Mouse (Mus musculus) left cerebral cortex, postnatal 10 days (tissue): Measurements from ENCODE around the gene Ruvbl2. TPM values are rescaled to one million over a fixed set of nuclear protein-coding genes. Genes with fewer than 3 reads are reported as not detected.
A peak's percentile ranks its signal among the peaks of the same experiment; 100 is the strongest.

Experiments used
- DNase-seq, 2 experiments: peaks; one replicate each; pipeline ENCODE4 v3.0.0; 2021 to 2022; ENCODE audit warnings: low spot score in 2 of 2, mixed read lengths in 1 of 2; ENCODE audit errors: extremely low spot score in 1 of 2
- intact Hi-C: fragments of 180-260 bp; cut with DNase I; formaldehyde crosslinking; loops from one replicate; pipeline ENCODE4 v1.15.1; 2025
- total RNA-seq, 2 experiments: library from RNA; stranded (reverse); gene quantifications; 2 replicates each; pipeline ENCODE4 v1.2.3; 2021

Ruvbl2 gene
- total RNA-seq, 2 experiments from 2014 or later: 31.3 to 41.1 TPM

DNA sequence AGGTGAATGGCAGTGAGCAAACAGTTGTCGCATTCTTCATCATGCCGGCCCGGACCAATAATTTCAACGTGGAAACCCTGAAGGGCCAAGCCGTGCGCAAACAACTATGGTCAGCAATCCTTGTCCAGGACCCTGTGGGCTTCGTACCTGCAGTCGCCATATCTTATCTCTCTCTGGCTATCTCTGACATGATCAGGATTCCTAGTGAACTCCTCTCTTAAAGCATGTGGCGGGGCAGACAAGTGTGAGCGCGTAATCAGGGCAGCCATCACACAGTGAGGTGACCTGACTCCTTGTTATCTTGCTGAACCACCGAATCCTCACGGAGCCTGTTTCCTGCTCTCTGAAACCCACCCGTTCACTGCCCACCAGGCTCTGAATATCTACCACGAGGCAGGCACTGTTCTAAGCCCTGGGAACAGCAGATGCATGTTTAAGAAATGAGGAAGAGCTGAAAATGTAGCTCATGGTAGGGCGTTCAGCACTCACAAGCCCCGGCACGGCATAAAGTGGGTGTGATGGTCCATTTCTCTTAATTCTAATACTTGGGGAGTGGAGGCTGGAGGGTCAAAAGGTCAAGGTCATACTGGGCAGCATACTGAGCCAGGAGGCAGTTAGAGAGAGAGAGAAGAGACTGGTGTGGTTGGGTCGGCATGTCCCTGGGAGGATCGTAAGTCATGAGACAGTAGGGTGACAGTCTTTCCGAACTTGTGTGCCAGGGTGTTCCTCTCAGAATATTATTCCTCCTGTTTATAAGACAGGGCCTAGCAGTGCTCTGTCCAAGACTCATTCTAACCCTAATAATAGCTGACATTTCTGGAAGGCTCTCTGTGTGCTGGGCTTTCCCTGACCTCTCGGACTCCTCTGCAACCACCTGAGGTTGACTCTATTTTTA is 5.9 kb upstream of the Ruvbl2 start:
- DNase-seq: no peak
- intact Hi-C loops: no loop called here

DNA sequence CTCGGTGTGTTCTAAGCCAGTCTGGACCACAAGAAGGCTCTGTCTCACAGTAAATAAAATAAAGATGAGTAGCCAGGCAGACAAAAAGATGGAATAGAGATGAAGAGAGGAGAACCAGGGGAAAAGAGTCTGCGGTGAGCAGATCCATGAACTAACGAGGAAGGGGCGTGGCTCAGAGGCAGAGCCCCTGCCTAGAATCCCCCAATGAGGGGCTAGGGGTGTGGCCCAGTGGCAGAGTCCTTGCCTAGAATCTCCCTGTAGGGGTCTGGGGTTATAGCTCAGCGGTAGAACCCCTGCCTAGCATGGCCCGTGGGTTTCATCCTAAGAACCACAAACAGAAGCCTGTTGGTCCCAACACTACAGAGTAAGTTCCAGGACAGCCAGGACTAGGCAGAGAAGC is 850 bp downstream of the Ruvbl2 start:
- intact Hi-C loops: no loop called here
- DNase-seq: no peak

DNA sequence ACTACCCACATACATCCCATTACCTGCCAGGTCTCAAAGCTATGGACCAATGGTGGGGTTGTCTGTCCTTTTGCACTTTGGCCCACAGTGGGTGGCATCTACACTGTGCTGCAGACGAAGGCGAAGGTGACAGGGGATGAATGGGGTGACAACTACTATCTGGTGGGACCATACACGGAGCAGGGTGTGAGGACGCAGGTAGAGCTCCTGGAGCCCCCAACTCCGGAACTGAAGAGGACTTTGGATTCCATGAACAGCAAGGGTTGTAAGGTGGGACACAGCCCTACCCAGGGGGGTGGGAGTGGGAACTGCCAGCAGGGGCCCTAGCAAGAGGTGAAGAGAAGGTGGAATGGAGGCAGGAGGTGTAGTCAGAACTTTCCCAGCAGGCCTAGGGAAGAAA is 1.5 kb downstream of the Ruvbl2 start:
- DNase-seq: no peak
- intact Hi-C loops: no loop called here

DNA sequence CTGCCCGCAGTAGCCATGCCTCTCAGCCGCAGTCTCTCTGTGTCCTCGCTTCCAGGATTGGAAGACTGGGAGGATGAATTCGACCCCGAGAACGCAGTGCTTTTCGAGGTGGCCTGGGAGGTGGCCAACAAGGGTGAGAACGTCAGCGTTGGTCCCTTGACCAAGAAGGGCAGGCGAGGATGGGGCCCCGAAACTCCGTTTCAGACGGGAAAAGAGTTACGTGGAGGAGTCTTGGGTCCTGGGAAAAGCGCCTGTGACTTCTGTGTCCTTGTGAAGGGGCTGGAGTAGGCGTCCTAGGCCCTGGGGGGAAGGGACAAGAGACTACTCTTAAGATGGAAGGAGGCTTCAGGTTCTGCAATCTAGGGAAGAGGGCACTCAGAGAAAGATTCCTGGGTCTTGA is 2.9 kb downstream of the Ruvbl2 start:
- DNase-seq: no peak
- intact Hi-C loops: no loop called here

DNA sequence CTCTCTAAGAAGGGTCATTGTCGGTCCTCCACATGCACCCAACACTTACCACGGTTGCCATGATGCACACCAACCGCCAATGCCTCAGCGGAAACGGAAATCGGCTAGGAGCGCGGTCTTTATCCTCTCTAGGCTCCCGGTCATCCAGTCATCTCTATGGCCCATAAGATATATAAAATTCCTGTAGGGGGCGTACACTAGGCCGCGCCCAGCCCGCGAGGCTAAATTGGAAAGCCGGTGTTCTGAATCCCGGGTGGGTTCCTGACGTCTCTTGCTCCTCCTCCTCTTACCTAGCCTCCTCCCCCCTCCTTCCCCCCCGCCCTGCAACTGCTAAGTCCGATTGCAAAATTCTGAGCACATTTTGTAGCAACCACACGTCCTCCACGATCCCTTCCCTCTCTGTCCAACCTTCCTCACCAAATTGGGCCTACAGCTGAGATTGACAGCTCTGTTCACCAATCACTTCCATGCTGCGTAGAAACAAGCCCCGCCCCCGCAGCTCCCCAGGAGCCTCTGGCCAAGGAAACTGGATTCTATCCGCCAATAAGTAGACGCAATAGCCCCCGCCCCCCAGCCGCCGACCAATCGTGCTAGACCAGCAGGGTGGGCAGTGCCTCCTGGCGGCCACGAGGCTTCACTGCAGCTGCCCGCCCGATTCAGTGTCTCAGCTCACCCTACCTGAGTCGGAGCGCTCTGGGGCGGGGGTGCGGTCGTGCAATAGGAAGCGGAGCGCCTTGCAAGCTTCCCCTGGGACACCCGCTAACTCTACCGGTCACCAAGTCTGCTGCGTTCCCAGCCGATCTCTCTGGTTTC is 3.5 kb downstream of the Ruvbl2 start, which contains the start of gene Gys1:
Gys1 (plus strand) TSS at position 642 of the 813 bp plus-strand sequence.
- peak; percentile 100 for DNase-seq
- intact Hi-C loops: no loop called here

DNA sequence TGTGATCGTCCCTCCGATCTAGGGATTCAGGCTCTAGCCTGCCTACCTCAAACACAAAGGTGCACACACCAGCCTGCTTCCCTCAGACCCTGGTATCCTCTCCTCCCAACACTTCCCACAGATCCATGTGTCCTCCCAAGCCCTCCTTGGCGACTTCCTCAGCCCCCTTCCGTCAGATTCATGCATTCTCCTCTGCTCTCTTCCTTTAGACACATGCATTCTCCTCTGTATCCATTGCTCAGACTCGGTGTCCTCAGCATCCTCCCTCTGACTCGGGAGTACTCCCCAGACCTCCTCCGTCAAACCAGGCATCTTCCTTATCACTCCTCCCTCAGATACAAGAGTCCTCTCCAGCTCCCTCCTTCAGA is 4.1 kb downstream of the Ruvbl2 start:
- intact Hi-C loops: no loop called here
- no peak for DNase-seq

DNA sequence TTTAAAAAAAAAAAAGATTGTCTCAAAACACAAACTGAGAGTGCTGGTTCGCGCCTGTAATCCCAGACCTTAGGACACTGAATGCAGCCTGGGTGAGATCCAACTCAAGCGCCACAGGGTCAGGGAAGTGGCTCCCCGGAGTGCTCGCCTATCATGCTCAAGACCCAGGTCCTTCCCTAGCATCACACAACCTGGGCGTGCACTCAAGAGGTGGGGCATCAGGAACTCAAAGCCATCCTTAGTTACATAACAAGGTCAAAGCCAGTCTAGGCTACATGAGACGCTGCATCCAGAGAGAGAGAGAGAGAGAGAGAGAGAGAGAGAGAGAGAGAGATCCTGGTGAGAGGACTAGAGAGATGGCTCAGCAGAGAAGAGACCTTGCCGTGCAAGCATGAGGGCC is 11.3 kb downstream of the Ruvbl2 start:
- intact Hi-C loops: no loop called here
- DNase-seq: no peak

DNA sequence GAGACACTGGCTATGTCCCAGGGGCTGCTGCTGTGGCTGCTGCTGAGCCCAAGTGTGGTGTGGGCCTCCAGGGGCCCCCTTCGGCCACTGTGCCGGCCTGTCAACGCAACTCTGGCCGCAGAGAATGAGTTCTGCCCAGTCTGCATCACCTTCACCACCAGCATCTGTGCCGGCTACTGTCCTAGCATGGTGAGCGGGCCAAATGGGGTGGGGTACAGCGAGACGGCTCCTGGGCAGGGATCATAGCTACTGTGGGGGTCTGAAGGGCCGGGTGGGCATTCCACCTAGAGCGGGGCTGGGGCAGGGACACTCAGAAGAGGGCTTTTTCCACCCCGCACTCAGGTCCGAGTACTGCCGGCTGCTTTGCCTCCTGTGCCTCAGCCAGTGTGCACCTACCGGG is 16.7 kb downstream of the Ruvbl2 start:
- intact Hi-C loops: no loop called here
- no peak for DNase-seq

DNA sequence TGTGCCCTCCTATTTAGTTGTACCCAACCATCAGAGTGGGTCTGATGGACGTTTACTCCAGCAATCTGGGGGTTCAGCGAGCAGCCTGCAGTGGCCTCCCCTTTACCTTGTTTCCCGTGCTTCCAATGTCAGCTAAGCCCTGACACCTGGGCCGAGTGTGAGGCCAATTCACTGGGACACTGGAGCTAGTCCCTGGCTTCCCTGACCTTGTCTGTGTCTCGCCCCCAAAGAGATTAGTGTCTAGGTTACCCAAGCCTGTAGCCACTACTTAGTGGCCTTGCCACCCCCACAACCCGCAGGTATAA is 17.3 kb downstream of the Ruvbl2 start, which contains the start of gene Lhb:
Lhb (plus strand) TSS at position 206 of the 305 bp plus-strand sequence.
- no peak for DNase-seq
- intact Hi-C loops: no loop called here

DNA sequence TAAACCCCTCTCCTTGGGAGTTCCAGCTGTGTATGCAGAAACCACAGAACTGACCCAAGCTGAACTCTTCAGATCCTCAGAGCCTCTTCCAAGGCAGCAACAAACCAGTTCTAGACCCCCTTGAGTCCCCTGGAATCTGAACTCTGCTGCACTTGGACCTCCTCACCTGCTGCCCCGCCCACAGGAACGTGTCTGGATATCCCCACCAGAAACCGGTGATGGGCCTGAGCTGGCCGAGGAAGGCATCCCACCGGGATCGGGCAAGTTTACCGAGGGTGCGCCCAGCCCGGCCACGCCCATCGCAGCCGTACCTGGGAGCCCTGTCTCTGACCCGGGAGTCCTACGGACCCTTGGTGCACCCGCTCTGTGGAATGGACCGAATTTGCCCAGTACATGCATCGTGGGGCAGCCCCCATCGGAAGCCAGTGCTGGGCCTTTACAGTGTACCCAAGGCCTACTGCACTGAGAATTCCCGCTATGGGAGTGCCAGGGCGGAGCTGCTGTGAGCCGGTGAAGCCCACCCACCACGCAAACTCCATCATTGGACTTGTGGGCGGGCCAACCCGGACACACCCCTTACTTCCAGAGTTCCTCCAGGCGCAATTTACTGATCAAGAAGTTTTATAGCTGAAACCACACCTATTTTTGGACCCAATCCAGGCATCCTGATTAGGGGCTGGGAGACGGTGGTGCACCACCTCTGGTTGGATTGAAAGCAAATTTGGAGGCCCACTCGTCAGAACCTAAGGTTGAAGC is 17.9 kb downstream of the Ruvbl2 start:
- DNase-seq: no peak
- intact Hi-C loops: no loop called here

DNA sequence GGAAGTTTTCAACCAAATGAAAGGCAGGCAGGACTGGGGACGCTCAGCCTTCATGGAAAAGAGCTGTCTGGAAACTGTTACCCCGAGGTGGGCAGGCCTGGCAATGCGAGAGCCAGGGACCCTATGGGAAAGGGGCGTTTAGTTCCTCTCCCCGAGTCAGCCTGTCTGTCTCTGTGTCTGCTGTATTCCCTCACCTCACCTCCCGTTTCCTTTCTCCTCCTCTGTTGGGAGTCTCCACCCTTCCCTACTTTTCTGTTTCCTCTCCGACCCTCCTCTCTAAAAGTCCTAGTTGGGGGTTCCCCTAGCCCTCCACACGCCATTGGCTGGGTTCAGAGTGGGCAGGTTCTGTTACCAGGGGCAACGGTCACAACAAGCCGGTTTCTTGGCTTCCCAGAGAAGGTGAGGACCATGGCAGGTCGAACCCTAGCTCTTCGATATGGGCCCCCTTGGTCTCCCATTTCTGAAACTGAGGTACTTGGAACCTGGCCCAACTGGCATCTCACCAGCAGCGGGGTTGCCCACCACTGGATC is 19.9 kb downstream of the Ruvbl2 start:
- intact Hi-C loops: no loop called here
- DNase-seq: no peak

DNA sequence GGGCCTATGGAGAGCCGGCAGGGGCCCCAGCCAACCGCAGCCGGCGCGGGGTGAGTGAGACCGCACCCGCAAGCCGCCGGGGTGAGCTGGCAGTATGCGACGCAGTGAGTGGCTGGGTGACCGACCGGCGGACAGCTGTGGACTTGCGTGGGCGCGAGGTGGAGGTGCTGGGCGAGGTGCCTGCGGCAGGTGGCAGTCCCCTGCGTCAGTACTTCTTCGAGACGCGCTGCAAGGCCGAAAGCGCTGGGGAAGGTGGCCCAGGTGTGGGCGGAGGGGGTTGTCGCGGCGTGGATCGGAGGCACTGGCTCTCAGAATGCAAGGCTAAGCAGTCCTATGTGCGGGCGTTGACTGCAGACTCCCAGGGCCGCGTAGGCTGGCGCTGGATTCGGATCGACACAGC is 22.3 kb downstream of the Ruvbl2 start:
- DNase-seq: no peak
- intact Hi-C loops: no loop called here

DNA sequence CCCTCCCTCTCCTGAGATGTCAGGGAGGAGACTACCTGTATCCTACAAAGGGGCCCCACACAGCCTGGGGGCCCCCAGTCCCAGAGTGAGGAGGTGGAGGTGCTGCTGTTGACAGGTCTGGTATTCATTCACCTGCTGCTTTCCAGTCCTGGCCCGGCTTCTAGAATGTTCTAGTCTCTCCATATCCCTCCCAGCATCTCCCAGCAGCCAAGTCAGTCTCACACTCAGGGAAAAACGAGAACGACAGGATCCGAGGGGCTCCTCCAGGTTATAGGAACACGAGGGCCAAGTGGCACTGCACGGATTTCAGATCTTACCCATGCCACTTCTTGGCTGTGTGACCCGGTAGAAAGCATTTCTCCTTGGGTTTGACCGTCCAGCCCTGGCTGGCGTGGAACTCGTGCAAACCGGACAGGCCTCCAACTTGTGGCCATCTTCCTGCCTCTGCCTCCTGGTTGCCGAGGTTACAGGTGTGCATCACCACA is 23.1 kb downstream of the Ruvbl2 start:
- DNase-seq: no peak
- intact Hi-C loops: no loop called here

DNA sequence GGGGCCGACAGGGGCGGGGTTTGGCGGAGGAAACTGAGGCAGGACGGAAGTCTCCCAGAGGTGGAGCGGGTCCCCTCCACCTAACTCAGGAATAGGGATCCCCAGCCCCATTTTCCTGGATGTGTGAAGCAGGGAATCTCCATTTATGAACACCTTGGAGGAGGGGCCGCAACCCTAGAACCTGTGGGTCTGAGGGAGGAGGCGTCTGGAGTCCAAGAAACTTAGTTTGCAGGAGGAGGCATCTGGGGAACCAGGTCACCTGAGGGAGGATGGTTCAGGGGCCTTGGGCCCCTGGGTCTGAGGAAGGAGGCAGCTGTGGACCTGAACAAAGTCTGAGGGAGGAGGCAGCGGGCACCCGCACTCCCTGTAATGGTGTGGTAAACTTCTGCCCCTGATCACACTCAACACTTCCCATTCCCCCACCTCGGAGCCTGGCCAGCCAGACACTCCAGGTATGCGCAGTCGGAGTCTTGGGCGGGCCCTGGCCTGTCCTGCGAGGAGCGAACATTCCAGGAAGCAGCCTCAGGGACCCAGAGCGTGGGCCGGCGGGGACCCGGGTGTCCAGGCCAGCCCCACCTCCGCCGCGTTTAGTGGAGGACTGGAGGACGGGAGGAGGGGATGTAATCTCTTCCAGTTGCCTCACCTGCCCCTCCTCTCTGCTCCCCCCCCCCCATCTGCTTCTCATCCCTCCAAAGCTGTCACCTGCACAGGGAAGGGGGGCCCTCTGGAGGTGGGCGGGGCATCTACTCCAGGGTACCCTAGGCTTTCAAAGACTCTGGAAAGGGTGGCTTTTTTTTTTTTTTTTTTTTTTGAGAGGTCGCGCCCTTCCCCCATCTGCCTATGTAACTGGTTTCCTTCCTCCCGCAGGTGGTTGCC is 23.8 kb downstream of the Ruvbl2 start:
- no peak for DNase-seq
- intact Hi-C loops: no loop called here

DNA sequence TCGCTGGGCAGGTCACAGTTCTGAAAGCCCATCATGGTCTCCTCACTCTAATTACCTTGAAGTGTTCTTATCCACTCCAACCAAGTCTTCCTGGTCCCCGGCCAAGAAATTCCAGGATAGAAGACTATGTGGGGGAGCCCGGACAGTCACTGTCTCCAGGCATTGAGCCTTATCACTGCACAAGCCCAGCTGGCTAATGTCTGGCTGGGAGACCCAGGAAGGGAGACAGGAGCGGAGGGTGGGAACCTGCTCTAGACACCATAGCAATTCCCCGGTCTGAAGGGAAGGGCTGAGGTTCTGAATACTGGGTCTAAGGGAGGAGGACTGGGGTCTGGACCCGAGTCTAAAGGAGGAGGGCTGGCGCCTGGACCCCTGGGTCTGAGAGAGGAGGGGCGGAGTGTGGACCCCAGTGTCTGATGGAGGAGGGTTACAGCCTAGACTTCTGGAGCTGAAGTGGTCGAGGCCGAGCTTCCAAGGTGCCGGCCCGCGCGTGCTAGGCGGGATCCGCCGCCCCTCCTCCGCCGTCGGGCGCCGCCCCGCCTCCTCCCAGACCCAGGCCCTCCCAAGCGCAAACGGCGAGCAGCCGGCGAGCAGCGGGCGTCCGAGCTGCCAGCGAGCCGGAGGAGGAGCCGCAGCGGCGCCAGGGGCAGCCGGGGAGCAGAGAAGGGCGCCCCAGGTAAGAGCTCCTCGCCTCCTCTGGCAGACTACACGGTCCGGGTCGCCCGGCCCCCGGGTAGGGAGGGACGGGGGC is 24.6 kb downstream of the Ruvbl2 start, which contains the start of gene Ntf5:
Ntf5 (plus strand) TSS at position 583 of the 751 bp plus-strand sequence.
- peak in 1 of 2 experiments; percentile 32 for DNase-seq
- intact Hi-C loops: no loop called here

DNA sequence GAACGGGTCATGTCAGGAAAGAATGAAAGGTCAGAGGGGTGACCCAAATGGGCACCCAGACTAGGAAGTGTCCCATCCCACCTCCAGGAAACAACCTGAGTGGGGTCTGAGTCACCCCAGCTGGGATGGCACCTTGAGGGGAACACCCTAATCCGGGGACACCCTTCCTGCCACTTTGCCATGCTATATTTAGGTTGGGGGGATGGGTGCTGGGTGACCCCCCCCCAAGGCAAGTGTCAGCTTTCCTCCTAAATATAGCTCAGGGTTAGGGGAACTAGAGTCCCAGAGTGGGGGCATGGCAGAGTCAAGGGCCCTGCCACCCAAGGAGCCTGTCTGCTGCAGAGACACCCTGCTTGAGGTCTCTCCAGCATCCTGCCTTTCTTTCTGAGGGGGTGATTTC is 25.5 kb downstream of the Ruvbl2 start:
- DNase-seq: peak in 1 of 2 experiments; percentile 9
- intact Hi-C loops: no loop called here

DNA sequence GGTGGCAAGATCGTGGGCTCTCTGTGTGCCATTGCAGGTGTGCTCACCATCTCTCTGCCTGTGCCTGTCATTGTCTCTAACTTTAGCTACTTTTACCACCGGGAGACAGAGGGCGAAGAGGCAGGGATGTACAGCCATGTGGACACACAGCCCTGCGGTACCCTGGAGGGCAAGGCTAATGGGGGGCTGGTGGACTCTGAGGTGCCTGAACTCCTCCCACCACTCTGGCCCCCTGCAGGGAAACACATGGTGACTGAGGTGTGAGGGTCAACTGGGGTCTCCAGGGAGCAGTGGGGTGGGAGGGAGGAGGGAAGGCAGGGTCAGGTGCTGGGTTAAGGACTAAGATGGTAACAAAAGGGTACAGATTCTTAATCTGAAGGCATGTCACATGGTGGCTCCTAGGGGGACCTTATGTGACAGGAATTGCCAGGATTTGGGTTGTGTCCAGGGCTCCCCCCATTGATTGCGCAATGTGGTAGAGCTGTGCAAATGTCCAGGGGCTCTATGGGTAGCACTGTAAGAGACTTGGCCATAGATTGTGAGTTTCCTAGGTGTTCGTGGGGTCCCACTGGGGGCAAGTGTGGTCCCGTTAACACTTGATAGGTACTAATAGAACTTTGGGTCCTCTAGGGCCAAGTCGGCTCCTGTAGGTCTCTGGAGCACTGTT is 28.3 kb downstream of the Ruvbl2 start:
- intact Hi-C loops: no loop called here
- DNase-seq: no peak
